Mouse (Mus musculus) kidney, adult 2 months (tissue): Measurements from ENCODE around the gene Vhl.

Source experiments
- CTCF ChIP-seq: fragments of 200-500 bp; conservative IDR thresholded peaks from 2 replicates; pipeline ENCODE4 v1.5.1; 2011; ENCODE audit warnings: low read depth, mild to moderate bottlenecking, control low read depth, low read length, moderate library complexity, mixed read lengths; ENCODE audit not compliant: insufficient read depth, insufficient read length
- POLR2A ChIP-seq: fragments of 200-500 bp; IDR thresholded peaks from one replicate; pipeline ENCODE4 v1.6.1; 2011; ENCODE audit warnings: low read depth, low read length, control low read depth

DNA sequence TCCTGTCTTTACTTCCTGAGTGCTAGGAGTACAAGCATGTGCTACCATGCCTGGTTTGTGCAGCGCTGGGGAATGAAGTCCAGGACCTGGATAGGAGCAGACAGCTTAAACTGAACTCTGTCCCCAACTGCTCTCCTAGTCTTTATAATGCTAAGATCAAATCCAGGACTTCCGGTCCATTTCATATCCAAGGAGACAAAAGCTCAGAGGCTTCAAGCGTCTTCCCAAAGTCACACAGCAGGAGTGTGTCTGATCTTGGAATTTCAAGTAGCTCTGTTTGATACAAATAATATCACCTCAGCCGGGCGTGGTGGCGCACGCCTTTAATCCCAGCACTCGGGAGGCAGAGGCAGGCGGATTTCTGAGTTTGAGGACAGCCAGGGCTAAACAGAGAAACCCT, 52.2 kb downstream of the Vhl start:
- TF ChIP-seq CTCF (no peak), POLR2A (no peak)
